Mouse (Mus musculus) forebrain, embryonic 12.5 days (tissue): ENCODE data around the gene Slc9a3r1. TPM values are rescaled to one million over a fixed set of nuclear protein-coding genes. Genes with fewer than 3 reads are reported as not detected.

Experiments
- ATAC-seq: fragments of 200-750 bp; cut with Nextera tagmentation; 2 replicates; pipeline ENCODE4 v1.8.0; 2017; ENCODE audit warnings: moderate TSS enrichment; ENCODE audit not compliant: low FRiP score
- H3K27ac ChIP-seq: fragments of 300-500 bp; sonication (generic); 2 replicates; pipeline ENCODE4 v1.5.1; 2016; ENCODE audit warnings: mild to moderate bottlenecking
- H3K27me3 ChIP-seq: fragments of 300-500 bp; sonication (generic); 2 replicates; pipeline ENCODE4 v1.6.1; 2016; ENCODE audit warnings: mild to moderate bottlenecking
- H3K36me3 ChIP-seq: fragments of 300-500 bp; sonication (generic); replicated peaks from 2 replicates; pipeline ENCODE4 v1.6.1; 2016; ENCODE audit warnings: mild to moderate bottlenecking
- H3K4me1 ChIP-seq: fragments of 300-500 bp; sonication (generic); 2 replicates; pipeline ENCODE4 v1.6.1; 2016
- H3K4me2 ChIP-seq: fragments of 300-500 bp; sonication (generic); 2 replicates; pipeline ENCODE4 v1.6.1; 2016; ENCODE audit warnings: mild to moderate bottlenecking, moderate library complexity
- H3K4me3 ChIP-seq: fragments of 300-500 bp; sonication (generic); replicated peaks from 2 replicates; pipeline ENCODE4 v1.5.1; 2016; ENCODE audit warnings: mild to moderate bottlenecking
- H3K9ac ChIP-seq: fragments of 300-500 bp; sonication (generic); 2 replicates; pipeline ENCODE4 v1.6.1; 2016; ENCODE audit warnings: mild to moderate bottlenecking
- H3K9me3 ChIP-seq: fragments of 300-500 bp; sonication (generic); 2 replicates; pipeline ENCODE4 v1.6.1; 2016
- WGBS: fragments of 180-500 bp; shearing (Covaris S2); methylation state at CpG from one replicate; pipeline ENCODE4 v1.1.7; 2016; 5-methylcytosine and 5-hydroxymethylcytosine counted together
- polyA plus RNA-seq: library from polyadenylated mRNA; unstranded; fragments of >200 nt; fragmentation: Nextera tagmentation; extraction: Ambion mirVana; gene quantifications from 2 replicates; pipeline ENCODE4 v1.2.1, GENCODE M21; 2016

Slc9a3r1 gene
- polyA plus RNA-seq, 1 experiment from 2014 or later, result 31.3 TPM

DNA sequence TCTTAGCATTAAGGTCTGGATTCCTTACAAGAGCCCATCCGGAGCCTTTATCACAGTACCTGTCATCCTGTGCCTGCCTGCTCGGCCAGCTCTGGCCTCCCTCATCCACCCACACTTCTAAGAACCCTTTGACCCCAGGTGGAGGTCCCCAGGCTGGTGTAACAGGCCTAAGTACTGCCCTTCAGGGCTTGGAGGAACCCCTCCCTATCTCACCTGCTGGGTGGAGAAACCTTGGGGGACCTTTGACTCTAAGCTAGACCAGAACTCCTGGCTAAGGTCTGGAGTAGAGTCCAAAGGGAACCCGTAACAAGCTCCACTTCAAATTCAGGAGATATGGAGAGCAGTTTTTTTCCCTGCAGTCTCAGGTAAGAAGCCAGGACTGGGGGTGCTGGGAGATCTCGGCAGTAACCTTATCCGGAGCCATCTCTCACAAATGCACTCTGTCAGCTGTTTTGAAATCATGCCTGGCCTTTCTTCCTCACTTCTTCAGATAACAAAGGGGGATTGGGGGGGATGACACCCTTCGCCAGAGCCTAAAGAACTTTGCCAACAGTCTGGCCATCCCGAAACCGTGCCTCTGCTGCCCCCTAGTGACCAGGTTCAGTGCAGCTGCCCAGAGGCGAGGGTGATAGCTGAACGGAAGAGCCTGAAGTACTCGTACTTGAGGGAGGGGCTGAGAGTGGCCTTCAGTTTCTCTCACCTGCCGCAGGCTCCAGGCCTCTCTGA is 18.9 kb downstream of the Slc9a3r1 start:
- H3K4me3 ChIP-seq, result no peak overlapping the region
- no peaks in the 10 kb centered on the region for H3K36me3 ChIP-seq
- H3K27me3 ChIP-seq, result no peaks in the 10 kb centered on the region
- H3K27ac ChIP-seq, result no peak overlapping the region
- peaks cover 21% of the 10 kb centered on the region for H3K4me1 ChIP-seq
- H3K4me2 ChIP-seq, result no peak overlapping the region
- no peak for ATAC-seq
- no peak overlapping the region for H3K9ac ChIP-seq
- H3K9me3 ChIP-seq, result no peaks in the 10 kb centered on the region
- 20% methylated on average over 12 of the region's 12 CpGs for WGBS

DNA sequence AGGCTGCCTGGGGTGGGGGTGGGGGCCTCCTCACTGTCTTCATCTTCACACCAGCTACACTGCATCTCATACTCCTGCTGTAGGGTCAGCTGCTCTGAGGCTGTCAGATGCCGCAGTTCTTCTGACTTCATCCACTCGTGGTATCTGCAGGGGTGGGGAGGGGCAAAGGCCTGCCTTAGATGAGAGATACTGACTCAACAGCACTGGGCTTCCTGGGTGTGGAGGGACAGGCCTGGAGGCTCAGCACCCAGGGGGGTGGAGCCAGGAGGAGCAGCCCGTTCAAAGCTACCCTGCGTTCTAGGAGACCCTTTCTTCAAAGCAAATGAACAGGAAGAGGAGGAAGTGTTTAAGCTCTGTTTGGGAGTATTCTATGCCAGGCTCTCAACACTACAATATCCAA is 21.8 kb downstream of the Slc9a3r1 start:
- Histone ChIP-seq H3K4me1 (peaks cover 16% of the 10 kb centered on the region), H3K4me2 (no peak overlapping the region), H3K9me3 (no peaks in the 10 kb centered on the region), H3K36me3 (0 out of 2 replicates have a peak, but pooled peaks cover 4% of the 10 kb centered on the region), H3K4me3 (no peak overlapping the region), H3K9ac (no peak overlapping the region), H3K27ac (no peak overlapping the region), H3K27me3 (no peaks in the 10 kb centered on the region)
- 54% methylated on average over 4 of the region's 4 CpGs for WGBS
- ATAC-seq, result no peak

DNA sequence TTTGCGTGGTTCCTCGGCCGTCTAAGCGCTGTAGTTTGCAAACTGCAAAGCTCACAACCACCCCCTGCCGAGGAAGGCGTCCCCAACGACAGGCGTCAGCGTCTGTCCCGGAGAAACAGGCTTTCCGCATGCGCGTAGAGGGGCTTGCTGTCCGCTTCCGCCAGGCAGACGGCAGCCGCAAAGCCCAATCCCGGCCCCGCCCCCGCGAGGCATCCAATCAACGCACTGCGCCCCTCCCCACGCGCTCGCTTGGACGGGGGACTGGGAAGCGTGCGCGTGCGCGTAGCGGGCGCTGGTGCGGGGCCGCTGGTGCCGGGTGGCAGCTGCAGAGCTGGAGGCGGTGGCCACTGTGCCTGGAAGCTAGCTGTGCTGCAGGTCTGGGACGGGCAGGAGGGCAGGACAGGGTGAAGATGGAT is 24.1 kb downstream of the Slc9a3r1 start, which contains the start of gene Tmem104:
Tmem104 (plus strand) TSS at position 264 of the 416 bp plus-strand sequence.
- Histone ChIP-seq H3K36me3 (0 out of 2 replicates have a peak, but pooled peaks cover 9% of the 10 kb centered on the region), H3K4me3 (peak within 1 kb of the TSS; percentile 58), H3K9ac (peak within 1 kb of the TSS; percentile 70), H3K4me2 (peak within 1 kb of the TSS; percentile 87), H3K9me3 (no peaks in the 10 kb centered on the region), H3K4me1 (peaks cover 16% of the 10 kb centered on the region), H3K27ac (peak within 1 kb of the TSS; percentile 70), H3K27me3 (no peaks in the 10 kb centered on the region)
- 1% methylated on average over 39 of the region's 39 CpGs for WGBS
- ATAC-seq, result peak; percentile 93

DNA sequence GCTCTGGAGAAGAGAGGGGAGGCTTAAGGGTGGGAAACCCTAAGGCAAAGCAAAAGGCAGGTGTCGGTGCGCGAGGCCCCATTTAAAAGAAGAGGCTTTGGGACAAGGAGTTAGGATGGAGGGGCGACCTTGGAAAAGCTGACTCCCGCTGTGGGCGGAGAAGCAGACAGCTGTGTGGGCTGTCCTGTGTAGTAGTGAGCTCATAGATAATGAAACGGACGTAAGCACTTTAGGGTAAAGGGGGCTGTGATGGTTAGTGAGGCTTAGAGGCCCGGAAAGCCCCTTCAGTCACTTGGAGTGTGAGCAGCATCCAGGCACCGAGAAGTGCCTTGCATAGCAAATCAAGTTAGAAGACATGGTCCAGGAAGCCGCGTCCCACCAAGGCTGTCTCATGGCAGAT is 24.6 kb downstream of the Slc9a3r1 start, which contains the start of gene Nat9:
Nat9 (minus strand) TSS at position 167 of the 400 bp plus-strand sequence.
- H3K36me3 ChIP-seq, result 0 out of 2 replicates have a peak, but pooled peaks cover 9% of the 10 kb centered on the region
- H3K4me1 ChIP-seq, result peaks cover 16% of the 10 kb centered on the region
- peak; percentile 22; the same call in 1 of the 2 replicates for ATAC-seq
- H3K4me3 ChIP-seq, result peak within 1 kb of the TSS; percentile 58
- H3K27ac ChIP-seq, result peak within 1 kb of the TSS; percentile 70
- no peaks in the 10 kb centered on the region for H3K9me3 ChIP-seq
- WGBS, result 11% methylated on average over 12 of the region's 12 CpGs
- no peaks in the 10 kb centered on the region for H3K27me3 ChIP-seq
- peak within 1 kb of the TSS; percentile 70 for H3K9ac ChIP-seq
- H3K4me2 ChIP-seq, result peak within 1 kb of the TSS; percentile 87

DNA sequence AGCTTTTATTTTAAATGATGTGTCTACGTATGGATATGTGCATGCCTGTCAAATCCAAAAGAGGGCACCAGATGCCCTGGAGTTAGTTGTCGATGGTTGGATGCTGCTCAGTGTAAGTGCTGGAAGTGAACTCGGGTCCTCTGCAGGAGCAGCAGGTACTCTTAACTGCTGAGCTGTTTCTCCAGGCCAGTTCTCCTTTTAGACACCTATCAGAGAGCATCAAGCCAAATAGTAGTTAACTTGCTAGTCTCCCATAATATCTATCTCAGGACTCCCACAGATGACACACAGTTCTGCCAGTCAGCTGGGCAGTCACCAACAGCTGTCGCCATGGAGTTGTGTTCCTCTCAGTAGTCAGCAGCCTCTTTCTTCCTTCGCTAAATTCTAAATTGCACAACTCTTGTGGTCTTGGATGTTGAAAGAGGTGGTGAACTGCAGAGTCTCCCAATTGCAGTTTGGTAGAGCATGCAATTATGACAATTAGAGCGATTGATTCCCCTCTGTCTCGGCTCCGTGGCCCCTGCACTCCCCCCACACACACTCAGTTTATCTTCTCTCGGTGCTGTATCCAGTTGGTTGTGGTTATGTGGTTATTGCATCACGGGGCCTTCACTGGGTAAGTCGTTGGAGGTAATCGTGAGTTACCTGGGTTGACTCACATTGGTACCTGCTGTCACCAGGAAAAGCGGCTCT is 25.5 kb downstream of the Slc9a3r1 start:
- no peak overlapping the region for H3K4me2 ChIP-seq
- no peaks in the 10 kb centered on the region for H3K27me3 ChIP-seq
- peaks cover 16% of the 10 kb centered on the region for H3K4me1 ChIP-seq
- no peaks in the 10 kb centered on the region for H3K9me3 ChIP-seq
- H3K9ac ChIP-seq, result no peak overlapping the region
- ATAC-seq, result no peak
- 0 out of 2 replicates have a peak, but pooled peaks cover 9% of the 10 kb centered on the region for H3K36me3 ChIP-seq
- no peak overlapping the region for H3K4me3 ChIP-seq
- no peak overlapping the region for H3K27ac ChIP-seq
- WGBS, result 90% methylated on average over 13 of the region's 13 CpGs

DNA sequence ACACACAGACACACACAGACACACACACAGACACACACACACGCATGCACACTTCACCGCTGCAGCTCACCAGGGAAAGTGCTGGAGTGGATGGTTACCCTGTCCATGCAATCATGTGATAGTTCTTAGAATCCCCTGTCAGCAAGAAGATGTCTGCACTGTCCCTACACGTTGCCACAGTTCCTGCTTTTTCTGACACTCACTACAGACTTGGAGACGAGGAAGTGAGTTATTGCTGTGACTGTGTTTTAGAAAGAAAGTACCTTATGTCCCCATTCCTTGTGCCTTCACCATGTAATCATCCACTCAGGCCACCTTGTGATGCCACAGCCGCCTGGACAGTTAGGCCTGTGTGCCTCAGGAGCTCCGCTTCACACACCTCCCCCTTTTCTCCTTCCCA is 26.2 kb downstream of the Slc9a3r1 start:
- ATAC-seq, result no peak
- Histone ChIP-seq H3K27ac (no peak overlapping the region), H3K4me2 (no peak overlapping the region), H3K36me3 (0 out of 2 replicates have a peak, but pooled peaks cover 9% of the 10 kb centered on the region), H3K4me3 (no peak overlapping the region), H3K9me3 (no peaks in the 10 kb centered on the region), H3K9ac (no peak overlapping the region), H3K27me3 (no peaks in the 10 kb centered on the region), H3K4me1 (peaks cover 16% of the 10 kb centered on the region)
- WGBS, result 93% methylated on average over 6 of the region's 6 CpGs

DNA sequence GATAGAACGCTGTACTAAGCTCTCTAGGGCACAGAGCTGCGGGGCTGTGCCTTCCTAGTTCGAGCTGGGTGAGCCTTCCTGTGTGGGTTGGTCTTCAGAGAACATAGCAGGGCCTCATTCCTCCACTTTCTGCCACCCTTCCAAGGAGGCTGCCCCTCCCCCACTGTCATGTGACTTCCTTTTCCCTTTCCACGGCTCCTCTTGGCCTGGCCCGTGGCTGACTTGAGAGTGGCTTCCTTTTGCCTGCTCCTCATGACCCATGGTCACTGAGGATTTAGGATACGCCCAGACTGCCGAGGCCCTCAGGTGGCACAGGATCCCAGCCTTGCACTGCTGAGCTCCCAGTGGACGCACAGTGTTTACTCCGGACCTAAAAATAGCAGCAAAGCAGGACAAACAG is 29.0 kb downstream of the Slc9a3r1 start:
- 81% methylated on average over 9 of the region's 9 CpGs for WGBS
- Histone ChIP-seq H3K9me3 (no peaks in the 10 kb centered on the region), H3K36me3 (0 out of 2 replicates have a peak, but pooled peaks cover 9% of the 10 kb centered on the region), H3K4me2 (no peak overlapping the region), H3K9ac (no peak overlapping the region), H3K27ac (no peak overlapping the region), H3K27me3 (no peaks in the 10 kb centered on the region), H3K4me1 (peaks cover 8% of the 10 kb centered on the region), H3K4me3 (no peak overlapping the region)
- no peak for ATAC-seq

DNA sequence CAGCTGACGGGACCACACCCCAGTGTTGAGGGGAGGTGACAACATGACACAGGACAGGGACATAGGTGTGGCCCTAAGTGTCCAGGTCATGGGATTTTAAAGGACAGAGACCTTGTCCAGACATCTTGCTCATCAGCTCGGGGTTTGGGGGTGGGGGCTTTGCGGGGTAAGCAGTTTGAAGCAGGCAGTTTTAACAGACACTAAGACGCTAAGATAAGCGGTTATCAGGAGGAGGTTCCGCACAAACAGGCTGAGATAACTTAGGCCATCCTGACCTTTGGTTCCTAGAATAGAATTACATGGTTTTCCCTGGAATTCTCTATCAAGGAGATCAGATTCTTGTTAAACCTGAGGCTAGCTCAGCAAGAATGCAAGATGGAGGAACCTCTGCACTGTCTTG is 31.6 kb downstream of the Slc9a3r1 start:
- Histone ChIP-seq H3K4me1 (no peaks in the 10 kb centered on the region; the same call in 1 of the 2 replicates), H3K4me3 (no peak overlapping the region), H3K4me2 (no peak overlapping the region), H3K9ac (no peak overlapping the region), H3K36me3 (peaks cover 14% of the 10 kb centered on the region), H3K27ac (no peak overlapping the region), H3K9me3 (no peaks in the 10 kb centered on the region), H3K27me3 (no peaks in the 10 kb centered on the region)
- ATAC-seq, result no peak
- WGBS, result 87% methylated on average over 6 of the region's 6 CpGs

DNA sequence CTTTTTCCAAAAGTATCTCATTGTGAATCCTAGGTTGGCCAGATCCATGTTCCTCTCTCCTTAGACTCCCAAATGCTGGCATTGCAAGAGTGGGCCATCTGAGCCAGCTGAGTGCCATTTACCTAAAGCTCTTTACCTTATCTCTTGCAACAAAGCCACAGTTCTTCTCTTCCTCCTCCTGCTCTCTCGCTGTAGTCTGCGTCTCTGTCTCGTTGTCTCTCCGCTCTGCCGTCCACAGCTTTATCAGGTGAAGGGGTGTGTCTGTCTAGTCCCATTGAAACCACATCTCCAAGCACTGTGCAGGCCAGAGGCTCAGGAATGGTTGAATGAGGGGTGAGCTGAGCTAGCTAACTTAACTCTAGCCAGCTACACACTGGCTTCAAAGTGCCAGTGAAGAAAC is 32.8 kb downstream of the Slc9a3r1 start:
- 92% methylated on average over 5 of the region's 5 CpGs for WGBS
- Histone ChIP-seq H3K4me1 (no peaks in the 10 kb centered on the region; the same call in 1 of the 2 replicates), H3K9me3 (no peaks in the 10 kb centered on the region), H3K4me3 (no peak overlapping the region), H3K27me3 (no peaks in the 10 kb centered on the region), H3K27ac (no peak overlapping the region), H3K36me3 (peaks cover 12% of the 10 kb centered on the region), H3K9ac (no peak overlapping the region), H3K4me2 (no peak overlapping the region)
- no peak for ATAC-seq

DNA sequence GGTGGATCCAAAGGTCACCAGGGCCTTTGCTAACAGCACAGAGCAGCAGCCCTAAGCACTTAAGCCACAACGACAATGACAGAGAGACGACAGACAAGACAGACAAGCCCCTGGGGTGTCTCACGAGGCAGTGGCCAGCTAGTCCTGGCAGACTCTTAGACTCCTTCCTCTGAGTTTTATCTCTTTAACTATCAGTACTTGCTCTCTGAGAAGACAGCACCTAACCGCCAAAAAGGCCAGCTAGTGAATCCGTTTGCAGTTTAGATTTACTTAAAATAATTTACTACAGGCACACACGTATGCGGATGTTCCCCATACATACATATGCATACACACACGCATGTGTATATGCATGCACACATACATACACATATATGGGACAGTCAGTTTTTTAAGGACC is 34.4 kb downstream of the Slc9a3r1 start:
- no peaks in the 10 kb centered on the region for H3K9me3 ChIP-seq
- ATAC-seq, result no peak
- WGBS, result 85% methylated on average over 8 of the region's 8 CpGs
- H3K27ac ChIP-seq, result no peak overlapping the region
- no peak overlapping the region for H3K4me3 ChIP-seq
- no peak overlapping the region for H3K4me2 ChIP-seq
- no peaks in the 10 kb centered on the region for H3K27me3 ChIP-seq
- no peaks in the 10 kb centered on the region; the same call in 1 of the 2 replicates for H3K4me1 ChIP-seq
- peaks cover 8% of the 10 kb centered on the region for H3K36me3 ChIP-seq
- H3K9ac ChIP-seq, result no peak overlapping the region

DNA sequence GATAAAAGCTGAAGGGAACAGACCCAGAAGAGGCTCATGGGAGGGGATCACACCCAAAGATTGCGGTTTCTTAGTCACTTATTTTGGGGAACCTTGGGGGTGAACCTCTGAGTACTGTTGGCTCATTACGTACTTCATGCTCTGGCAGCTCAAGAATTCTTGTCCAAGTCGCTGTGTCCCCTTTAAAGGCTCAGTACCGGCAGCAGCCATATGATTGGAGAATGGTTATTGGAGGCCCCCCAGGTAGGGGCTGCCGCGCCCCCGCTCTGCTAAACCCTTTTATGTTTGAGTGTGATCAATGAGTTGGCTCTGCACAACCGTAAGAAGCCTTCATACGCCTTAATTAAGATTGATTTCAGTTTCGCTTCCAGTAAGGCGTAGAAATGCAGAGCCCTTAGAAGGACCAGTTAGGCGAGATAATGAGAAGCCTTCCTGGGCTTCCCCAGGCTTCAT is 35.8 kb downstream of the Slc9a3r1 start:
- no peak overlapping the region for H3K4me3 ChIP-seq
- no peaks in the 10 kb centered on the region; the same call in 1 of the 2 replicates for H3K4me1 ChIP-seq
- H3K4me2 ChIP-seq, result no peak overlapping the region
- no peaks in the 10 kb centered on the region for H3K27me3 ChIP-seq
- H3K9ac ChIP-seq, result no peak overlapping the region
- H3K36me3 ChIP-seq, result peaks cover 8% of the 10 kb centered on the region
- 65% methylated on average over 12 of the region's 12 CpGs for WGBS
- no peak overlapping the region for H3K27ac ChIP-seq
- ATAC-seq, result no peak
- H3K9me3 ChIP-seq, result no peaks in the 10 kb centered on the region

DNA sequence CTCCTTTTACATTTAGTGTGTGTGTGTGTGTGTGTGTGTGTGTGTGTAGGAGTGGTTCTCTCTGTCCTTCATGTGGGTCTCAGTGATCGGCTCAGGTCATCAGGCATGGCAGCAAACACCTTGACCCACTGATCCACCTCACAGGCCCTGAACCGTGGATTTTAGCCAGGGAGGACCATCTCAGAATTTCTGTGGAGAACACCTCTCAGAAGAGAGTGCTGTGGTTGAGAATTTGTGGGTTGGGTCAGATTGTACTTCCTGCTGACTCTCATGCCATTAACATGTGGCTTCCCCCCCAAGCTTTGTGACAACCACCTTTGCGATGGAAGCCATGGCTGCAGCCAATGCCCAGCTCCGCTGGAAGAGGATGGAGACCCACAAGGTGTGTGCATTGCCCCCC is 37.4 kb downstream of the Slc9a3r1 start:
- Histone ChIP-seq H3K27ac (no peak overlapping the region), H3K4me3 (no peak overlapping the region), H3K36me3 (peaks cover 15% of the 10 kb centered on the region), H3K27me3 (no peaks in the 10 kb centered on the region), H3K4me2 (no peak overlapping the region), H3K9ac (no peak overlapping the region), H3K9me3 (no peaks in the 10 kb centered on the region), H3K4me1 (no peaks in the 10 kb centered on the region; the same call in 1 of the 2 replicates)
- ATAC-seq, result no peak
- WGBS, result 91% methylated on average over 4 of the region's 4 CpGs
